Mouse (Mus musculus) C2C12 (cell line): ENCODE data around the gene Pomp.

Source experiments
- CEBPB ChIP-seq: IDR thresholded peaks from one replicate; pipeline ENCODE4 v1.6.1; 2011; ENCODE audit warnings: low read depth, mild to moderate bottlenecking, control low read depth, moderate library complexity
- CTCF ChIP-seq: IDR thresholded peaks from one replicate; pipeline ENCODE4 v1.5.1; 2011; ENCODE audit not compliant: control insufficient read depth, insufficient read depth, insufficient read length
- MAX ChIP-seq: IDR thresholded peaks from one replicate; pipeline ENCODE4 v1.6.1; 2011; ENCODE audit warnings: mild to moderate bottlenecking, control low read depth
- MYOG ChIP-seq: IDR thresholded peaks from one replicate; pipeline ENCODE4 v1.6.1; 2011; ENCODE audit not compliant: control insufficient read depth, insufficient read length; ENCODE audit errors: extremely low read depth
- USF1 ChIP-seq: IDR thresholded peaks from one replicate; pipeline ENCODE4 v1.6.1; 2011; ENCODE audit warnings: low read depth, mild to moderate bottlenecking, control low read depth, moderate library complexity

DNA sequence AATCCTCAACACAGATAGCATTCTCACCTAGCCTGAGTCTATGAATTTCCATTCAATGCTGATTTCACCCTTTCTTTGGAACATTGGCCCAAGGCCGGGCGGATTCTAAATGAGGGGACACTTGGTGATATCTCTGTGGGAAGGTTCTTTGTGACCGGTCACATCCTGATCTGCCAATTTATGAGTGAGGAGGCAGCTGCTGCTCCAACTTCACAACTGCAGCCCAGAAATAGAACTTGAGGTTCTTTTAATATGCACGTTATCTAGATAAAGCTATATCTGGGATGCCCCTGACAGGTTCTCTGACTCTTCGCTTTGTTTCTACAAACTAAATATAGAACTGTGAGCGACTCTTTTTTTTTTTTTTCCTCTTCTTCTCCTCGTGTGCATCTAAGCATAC, 10.1 kb upstream of the Pomp start:
- TF ChIP-seq CEBPB (no peak), MAX (no peak), CTCF (no peak), MYOG (no peak), USF1 (no peak)
